In the genomic region with DNA sequence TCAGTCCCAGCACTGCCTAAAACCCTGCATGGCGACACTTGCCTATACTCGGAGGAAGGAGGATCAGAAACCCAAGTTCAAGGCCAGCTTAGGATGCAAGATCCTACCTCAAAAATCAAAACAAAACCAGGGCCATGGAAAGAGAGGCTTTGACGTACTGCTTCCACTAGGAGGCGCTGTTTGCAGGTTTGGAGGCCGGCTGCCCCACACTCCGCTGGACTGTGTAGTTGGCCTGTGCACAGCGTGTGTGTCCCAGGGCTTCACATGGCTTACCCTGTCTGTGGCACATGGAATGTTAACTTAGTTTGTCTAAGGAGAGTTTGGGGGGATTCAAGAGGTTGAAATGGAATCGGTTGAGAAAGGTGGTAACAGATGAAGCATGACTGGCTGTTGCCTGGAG, we compare ENCODE assay signal across 9 mouse cellular contexts. TPM values are rescaled to one million over a fixed set of nuclear protein-coding genes. Genes with fewer than 3 reads are reported as not detected.
DNase-seq lines count a peak whose midpoint lies in the region; ATAC-seq and TF ChIP-seq lines count a peak whose summit lies in the region.
"Had no signal": no experiment of that assay in that cellular context is flagged by ENCODE, and none has a peak within 500 bp of the region (broad histone marks: within the 10 kb centered on the region; RNA-seq: fewer than 3 reads in every experiment).

No protein-coding gene starts in this region.

- TF ChIP-seq CTCF in bone marrow macrophage, adult 2 months (IDR thresholded peaks at IDR 0.05; ENCODE audit: low read depth, low read length), result peak; percentile 91

- peaks cover 65% of the 10 kb centered on the region for H3K36me3 ChIP-seq in heart, embryonic 12.5 days
- H3K36me3 ChIP-seq in megakaryocyte, embryonic 14.5 days (replicated peaks; ENCODE audit: low read length), result peaks cover 93% of the 10 kb centered on the region
- H3K36me3 ChIP-seq in stomach, embryonic 15.5 days, result peaks cover 9% of the 10 kb centered on the region; the same call in 1 of the 2 replicates

- no peak overlapping the region for H3K4me3 ChIP-seq in heart, embryonic 12.5 days
- H3K4me3 ChIP-seq in bone marrow macrophage, adult 2 months (ENCODE audit: insufficient read depth, low read length), result no peak overlapping the region
- H3K4me3 ChIP-seq in megakaryocyte, embryonic 14.5 days (replicated peaks), result peak overlapping the region; percentile 66
- H3K4me3 ChIP-seq in stomach, embryonic 15.5 days (replicated peaks), result no peak overlapping the region
- H3K4me3 ChIP-seq: embryonic facial prominence, embryonic 13.5 days had no signal

- ATAC-seq in heart, embryonic 12.5 days (ENCODE audit: insufficient number of reproducible peaks, low FRiP score), result no peak
- peak; percentile 41 for ATAC-seq in CD4-positive, CD25-positive, alpha-beta regulatory T cell, adult 4 months
- peak; percentile 73 for ATAC-seq in erythroblast, adult 5-6 weeks (replicated peaks; ENCODE audit: low FRiP score, poor library complexity, severe bottlenecking)
- peak; percentile 35; the same call in 1 of the 2 replicates for ATAC-seq in stomach, embryonic 15.5 days (ENCODE audit: insufficient read depth, low FRiP score, low read depth)

- no peak for TF ChIP-seq POLR2A in bone marrow macrophage, adult 2 months (IDR thresholded peaks at IDR 0.05; ENCODE audit: borderline replicate concordance, low read depth, low read length)

- no peaks in the 10 kb centered on the region for H3K27me3 ChIP-seq in heart, embryonic 12.5 days (replicated peaks)
- no peaks in the 10 kb centered on the region for H3K27me3 ChIP-seq in megakaryocyte, embryonic 14.5 days (replicated peaks)
- no peaks in the 10 kb centered on the region for H3K27me3 ChIP-seq in stomach, embryonic 15.5 days (replicated peaks)
- H3K27me3 ChIP-seq: embryonic facial prominence, embryonic 13.5 days had no signal

- H3K9ac ChIP-seq in heart, embryonic 12.5 days, result no peak overlapping the region
- no peak overlapping the region for H3K9ac ChIP-seq in stomach, embryonic 15.5 days

- 24% methylated on average over 8 of the region's 8 CpGs for WGBS in heart, embryonic 12.5 days
- 22% methylated on average over 8 of the region's 8 CpGs for WGBS in stomach, embryonic 15.5 days

- no peaks in the 10 kb centered on the region for H3K4me1 ChIP-seq in heart, embryonic 12.5 days (replicated peaks)
- no peaks in the 10 kb centered on the region for H3K4me1 ChIP-seq in bone marrow macrophage, adult 2 months (ENCODE audit: control insufficient read depth, insufficient read depth, low read length)
- peaks cover 38% of the 10 kb centered on the region for H3K4me1 ChIP-seq in megakaryocyte, embryonic 14.5 days
- no peaks in the 10 kb centered on the region for H3K4me1 ChIP-seq in stomach, embryonic 15.5 days
- H3K4me1 ChIP-seq: embryonic facial prominence, embryonic 13.5 days had no signal

- no peaks in the 10 kb centered on the region for H3K9me3 ChIP-seq in heart, embryonic 12.5 days (replicated peaks)
- H3K9me3 ChIP-seq in megakaryocyte, embryonic 14.5 days, result no peaks in the 10 kb centered on the region
- H3K9me3 ChIP-seq in stomach, embryonic 15.5 days, result no peaks in the 10 kb centered on the region
- H3K9me3 ChIP-seq: embryonic facial prominence, embryonic 13.5 days had no signal

- no peak overlapping the region for H3K27ac ChIP-seq in heart, embryonic 12.5 days (ENCODE audit: poor library complexity, severe bottlenecking)
- H3K27ac ChIP-seq in bone marrow macrophage, adult 2 months (ENCODE audit: insufficient read depth, low read depth, low read length), result no peak overlapping the region
- H3K27ac ChIP-seq in stomach, embryonic 15.5 days, result no peak overlapping the region
- H3K27ac ChIP-seq: embryonic facial prominence, embryonic 13.5 days had no signal

- DNase-seq in heart, adult 18-20 months, result peak; percentile 34 to 79
- peak; percentile 68 to 69 for DNase-seq in kidney, postnatal 25 days

- no peak overlapping the region for H3K4me2 ChIP-seq in heart, embryonic 12.5 days
- no peak overlapping the region for H3K4me2 ChIP-seq in stomach, embryonic 15.5 days
- H3K4me2 ChIP-seq: embryonic facial prominence, embryonic 13.5 days had no signal

RNA-seq across cellular contexts. Expression of gene Rabep2, which starts 8.3 kb away (rescaled TPM):
- 1 to 10 TPM; 5.5 to 7.5 TPM for total RNA-seq in heart, adult 18-20 months (2021)
- 23.3 and 23.9 TPM in 2 replicates for polyA plus RNA-seq in heart, embryonic 12.5 days (2016; fragmentation: Nextera tagmentation; extraction: Ambion mirVana)
- polyA plus RNA-seq in CD4-positive, CD25-positive, alpha-beta regulatory T cell, adult 4 months (2017; shearing (Covaris generic)), result 10 to 100 TPM; 31.9 to 68.2 TPM
- 25.3 and 30.6 TPM in 2 replicates for polyA plus RNA-seq in bone marrow macrophage, adult 2 months (2012; ENCODE audit: insufficient read depth, insufficient read length, missing spikeins)
- total RNA-seq in erythroblast, adult 5-6 weeks (2015; ENCODE audit: low replicate concordance), result 2.3 and 2.9 TPM in 2 replicates
- total RNA-seq in erythroblast, adult 5-6 weeks (2017; ENCODE audit: low replicate concordance), result 2.0 and 4.3 TPM in 2 replicates
- 97.9 and 143 TPM in 2 replicates for polyA plus RNA-seq in megakaryocyte, embryonic 14.5 days (2012; ENCODE audit: insufficient read depth, low replicate concordance)
- 27.4 and 27.9 TPM in 2 replicates for polyA plus RNA-seq in stomach, embryonic 15.5 days (2015; fragmentation: Nextera tagmentation; extraction: Ambion mirVana)

RNA-seq across cellular contexts. Expression of gene Cd19, which starts 22.2 kb away (rescaled TPM):
- total RNA-seq in heart, adult 18-20 months (2021), result 1 to 10 TPM in 1 of 2 experiments, under 1 TPM in 1; 0.32 to 4.2 TPM
- not detected in 2 replicates for polyA plus RNA-seq in heart, embryonic 12.5 days (2016; fragmentation: Nextera tagmentation; extraction: Ambion mirVana)
- 10 to 100 TPM in 1 of 2 experiments, not detected in 1; 16.9 TPM for polyA plus RNA-seq in CD4-positive, CD25-positive, alpha-beta regulatory T cell, adult 4 months (2017; shearing (Covaris generic))
- polyA plus RNA-seq in bone marrow macrophage, adult 2 months (2012; ENCODE audit: insufficient read depth, insufficient read length, missing spikeins), result not detected in 2 replicates
- total RNA-seq in erythroblast, adult 5-6 weeks (2015; ENCODE audit: low replicate concordance), result not detected in 2 replicates
- total RNA-seq in erythroblast, adult 5-6 weeks (2017; ENCODE audit: low replicate concordance), result 0.28 TPM in 1 of 2 replicates, not detected in the other
- polyA plus RNA-seq in megakaryocyte, embryonic 14.5 days (2012; ENCODE audit: insufficient read depth, low replicate concordance), result not detected in 2 replicates
- 0.36 and 0.44 TPM in 2 replicates for polyA plus RNA-seq in stomach, embryonic 15.5 days (2015; fragmentation: Nextera tagmentation; extraction: Ambion mirVana)
- polyA plus RNA-seq: embryonic facial prominence, embryonic 13.5 days had no signal

RNA-seq across cellular contexts. Expression of gene Atp2a1, which starts 26.1 kb away (rescaled TPM):
- under 1 TPM; 0.87 TPM for total RNA-seq in heart, adult 18-20 months (2021)
- 1.7 and 3.2 TPM in 2 replicates for polyA plus RNA-seq in heart, embryonic 12.5 days (2016; fragmentation: Nextera tagmentation; extraction: Ambion mirVana)
- under 1 TPM; 0.18 to 0.38 TPM for polyA plus RNA-seq in CD4-positive, CD25-positive, alpha-beta regulatory T cell, adult 4 months (2017; shearing (Covaris generic))
- 0.25 and 1.4 TPM in 2 replicates for polyA plus RNA-seq in bone marrow macrophage, adult 2 months (2012; ENCODE audit: insufficient read depth, insufficient read length, missing spikeins)
- total RNA-seq in erythroblast, adult 5-6 weeks (2015; ENCODE audit: low replicate concordance), result not detected in 2 replicates
- total RNA-seq in erythroblast, adult 5-6 weeks (2017; ENCODE audit: low replicate concordance), result not detected in 2 replicates
- 1.1 and 1.4 TPM in 2 replicates for polyA plus RNA-seq in megakaryocyte, embryonic 14.5 days (2012; ENCODE audit: insufficient read depth, low replicate concordance)
- 1.7 and 5.7 TPM in 2 replicates for polyA plus RNA-seq in stomach, embryonic 15.5 days (2015; fragmentation: Nextera tagmentation; extraction: Ambion mirVana)

RNA-seq across cellular contexts. Expression of gene Sh2b1, which starts 38.4 kb away (rescaled TPM):
- 10 to 100 TPM; 40.9 to 45.1 TPM for total RNA-seq in heart, adult 18-20 months (2021)
- polyA plus RNA-seq in heart, embryonic 12.5 days (2016; fragmentation: Nextera tagmentation; extraction: Ambion mirVana), result 43.2 and 45.1 TPM in 2 replicates
- polyA plus RNA-seq in CD4-positive, CD25-positive, alpha-beta regulatory T cell, adult 4 months (2017; shearing (Covaris generic)), result 10 to 100 TPM; 11.5 to 13.1 TPM
- polyA plus RNA-seq in bone marrow macrophage, adult 2 months (2012; ENCODE audit: insufficient read depth, insufficient read length, missing spikeins), result 26.1 and 27.6 TPM in 2 replicates
- total RNA-seq in erythroblast, adult 5-6 weeks (2015; ENCODE audit: low replicate concordance), result 4.0 and 7.7 TPM in 2 replicates
- 6.6 and 19.6 TPM in 2 replicates for total RNA-seq in erythroblast, adult 5-6 weeks (2017; ENCODE audit: low replicate concordance)
- 94.0 and 146 TPM in 2 replicates for polyA plus RNA-seq in megakaryocyte, embryonic 14.5 days (2012; ENCODE audit: insufficient read depth, low replicate concordance)
- 39.2 and 44.4 TPM in 2 replicates for polyA plus RNA-seq in stomach, embryonic 15.5 days (2015; fragmentation: Nextera tagmentation; extraction: Ambion mirVana)

RNA-seq across cellular contexts. Expression of gene Nfatc2ip, which starts 40.3 kb away (rescaled TPM):
- 1 to 10 TPM; 3.8 to 3.9 TPM for total RNA-seq in heart, adult 18-20 months (2021)
- 1.7 and 2.2 TPM in 2 replicates for polyA plus RNA-seq in heart, embryonic 12.5 days (2016; fragmentation: Nextera tagmentation; extraction: Ambion mirVana)
- 1 to 10 TPM; 2.6 to 2.8 TPM for polyA plus RNA-seq in CD4-positive, CD25-positive, alpha-beta regulatory T cell, adult 4 months (2017; shearing (Covaris generic))
- 9.5 and 10.3 TPM in 2 replicates for polyA plus RNA-seq in bone marrow macrophage, adult 2 months (2012; ENCODE audit: insufficient read depth, insufficient read length, missing spikeins)
- 5.6 and 6.3 TPM in 2 replicates for total RNA-seq in erythroblast, adult 5-6 weeks (2015; ENCODE audit: low replicate concordance)
- 9.8 and 17.8 TPM in 2 replicates for total RNA-seq in erythroblast, adult 5-6 weeks (2017; ENCODE audit: low replicate concordance)
- 0.79 TPM in 1 of 2 replicates, not detected in the other for polyA plus RNA-seq in megakaryocyte, embryonic 14.5 days (2012; ENCODE audit: insufficient read depth, low replicate concordance)
- 2.3 and 2.7 TPM in 2 replicates for polyA plus RNA-seq in stomach, embryonic 15.5 days (2015; fragmentation: Nextera tagmentation; extraction: Ambion mirVana)
